Mouse (Mus musculus): Measurements from ENCODE around the gene Nid1. TPM values are rescaled to one million over a fixed set of nuclear protein-coding genes. Genes with fewer than 3 reads are reported as not detected.
"Not testable (repeated sequence)": the region's sequence is repeated elsewhere in the genome, so short reads cannot be mapped to it uniquely, and the experiment has no call there.

The Nid1 gene
- total RNA-seq (2021), result 100 to 1,000 TPM in 1 of 2 experiments, 10 to 100 TPM in 1; 98.8 to 118 TPM

DNA sequence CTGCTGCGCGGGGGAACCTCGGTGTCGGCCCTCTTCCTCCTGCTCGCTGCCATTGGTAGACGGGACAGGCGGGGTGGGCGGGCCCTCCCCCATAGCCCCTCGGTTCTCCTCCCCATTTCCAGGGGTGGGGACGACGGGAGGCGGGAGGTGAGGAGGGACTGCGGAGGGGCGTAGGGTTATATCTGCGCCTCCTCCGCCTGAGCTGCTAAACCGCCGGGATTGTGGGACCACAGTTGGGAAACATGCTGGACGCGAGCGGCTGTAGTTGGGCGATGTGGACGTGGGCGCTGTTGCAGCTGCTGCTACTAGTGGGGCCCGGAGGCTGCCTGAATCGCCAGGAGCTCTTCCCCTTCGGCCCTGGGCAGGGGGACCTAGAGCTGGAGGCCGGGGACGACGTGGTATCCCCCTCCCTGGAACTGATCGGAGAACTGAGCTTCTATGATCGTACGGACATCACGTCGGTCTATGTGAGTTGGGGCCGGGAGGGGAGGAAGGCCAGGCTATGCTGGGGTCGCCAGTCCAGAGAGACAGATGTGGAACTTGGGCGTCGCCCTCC is at the start of gene Nid1:
Gene Nid1 (plus strand): TSS at position 92 of the 556 bp plus-strand sequence.
- intact Hi-C loops (cut with DNase I), result not testable (repeated sequence)
- peak; percentile 37 for DNase-seq (ENCODE audit: low spot score)

DNA sequence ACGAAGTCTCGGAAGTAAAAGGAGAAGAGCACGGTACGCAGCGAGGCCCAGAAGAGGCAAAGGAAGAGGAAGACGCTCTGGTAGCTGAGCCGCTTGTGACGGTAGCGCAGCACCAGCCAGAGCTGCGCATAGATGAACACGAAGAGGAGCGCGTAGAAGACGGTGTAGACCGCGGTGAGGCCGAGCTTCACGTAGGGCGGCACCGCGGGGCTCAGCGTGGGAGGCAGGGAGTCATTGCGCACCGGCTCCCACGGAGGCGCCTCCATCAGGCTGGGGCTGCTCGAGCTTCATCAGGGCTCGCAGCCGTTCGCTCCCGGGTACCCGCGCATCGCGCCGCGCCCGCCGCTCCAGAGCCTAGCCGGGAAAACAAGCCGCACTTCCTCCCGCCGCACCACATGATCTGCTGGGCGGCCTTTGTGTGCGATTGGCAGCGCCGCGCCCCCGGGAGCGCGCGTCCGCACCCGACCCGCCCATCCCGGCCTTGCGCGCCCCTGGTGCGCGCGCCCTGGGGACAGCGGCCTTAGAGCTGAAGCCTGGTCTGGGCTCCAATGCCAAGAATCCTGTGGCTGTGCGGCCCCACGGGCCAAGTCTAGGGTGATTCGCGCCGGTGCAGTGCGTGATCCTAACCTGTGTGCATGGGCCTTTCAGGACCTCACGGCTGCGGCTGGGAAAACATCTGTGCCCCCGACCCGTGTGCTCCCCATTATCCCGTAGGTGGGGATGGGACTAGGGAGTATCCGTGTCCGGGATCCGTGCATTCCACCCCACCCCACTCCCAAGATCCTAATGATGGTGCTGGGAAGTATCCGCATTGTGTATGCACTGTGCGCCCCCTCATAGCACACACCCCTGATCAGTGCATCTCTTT is 43.9 kb upstream of the Nid1 start, which contains the start of gene Gpr137b:
Gene Gpr137b (minus strand): TSS at position 787 of the 868 bp plus-strand sequence.
- intact Hi-C loops (cut with DNase I), result not testable (repeated sequence)
- peak; percentile 44 for DNase-seq (ENCODE audit: low spot score)

DNA sequence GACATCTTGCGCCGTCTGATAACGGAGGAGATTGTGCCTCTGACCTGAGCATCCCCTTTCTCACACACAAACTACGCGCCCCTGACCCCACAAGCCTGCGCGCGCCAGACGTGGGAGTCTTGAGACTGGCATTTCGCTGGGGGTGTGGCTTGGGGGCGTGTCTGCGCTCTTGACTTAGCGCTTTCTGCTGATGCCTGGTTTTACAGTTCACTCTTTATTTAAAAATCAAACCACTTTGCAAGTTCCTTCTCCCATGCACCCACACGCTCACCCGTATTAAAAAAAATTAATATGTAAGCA is 43.3 kb upstream of the Nid1 start:
- DNase-seq (ENCODE audit: low spot score); intact Hi-C loops (cut with DNase I): not testable (repeated sequence)

DNA sequence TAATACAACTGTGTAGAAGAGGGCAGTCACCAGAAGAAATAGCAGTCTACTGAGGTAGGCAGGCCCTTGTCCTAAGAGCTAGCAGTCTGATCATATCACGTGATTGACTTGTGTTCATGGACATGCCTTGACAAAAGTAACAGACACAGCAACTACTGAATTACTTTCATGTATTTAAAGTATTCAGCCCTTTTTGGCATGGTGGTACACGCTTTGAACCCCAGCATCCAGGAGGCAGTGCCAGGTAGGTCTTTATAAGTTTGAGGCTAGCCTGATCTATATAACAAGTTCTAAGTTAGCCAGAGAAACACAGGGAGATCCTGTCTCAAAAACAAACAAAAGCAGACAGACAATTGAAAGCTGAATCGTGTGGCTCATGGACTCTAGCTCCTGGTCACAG is 36.5 kb upstream of the Nid1 start:
- DNase-seq (ENCODE audit: low spot score); intact Hi-C loops (cut with DNase I): not testable (repeated sequence)

DNA sequence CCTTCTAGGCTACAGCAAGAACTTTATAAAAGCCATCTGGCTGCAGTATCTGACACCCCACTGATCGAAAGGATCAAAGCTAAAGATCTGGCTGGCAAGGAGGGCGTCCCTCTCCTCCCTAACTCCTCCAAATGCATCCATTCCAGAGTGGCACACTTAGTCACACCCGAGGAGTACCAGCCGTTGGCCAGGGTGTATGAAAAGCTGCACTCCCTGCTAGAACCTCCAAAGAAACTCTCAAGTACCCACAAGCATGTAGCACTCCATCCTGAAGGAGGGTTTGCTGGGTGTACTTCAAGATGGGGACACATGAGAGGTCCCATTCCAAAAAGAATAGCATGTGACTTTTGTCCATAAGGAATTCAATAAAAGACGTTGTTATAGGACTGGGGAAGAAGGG is 34.5 kb upstream of the Nid1 start:
- DNase-seq (ENCODE audit: low spot score); intact Hi-C loops (cut with DNase I): not testable (repeated sequence)

DNA sequence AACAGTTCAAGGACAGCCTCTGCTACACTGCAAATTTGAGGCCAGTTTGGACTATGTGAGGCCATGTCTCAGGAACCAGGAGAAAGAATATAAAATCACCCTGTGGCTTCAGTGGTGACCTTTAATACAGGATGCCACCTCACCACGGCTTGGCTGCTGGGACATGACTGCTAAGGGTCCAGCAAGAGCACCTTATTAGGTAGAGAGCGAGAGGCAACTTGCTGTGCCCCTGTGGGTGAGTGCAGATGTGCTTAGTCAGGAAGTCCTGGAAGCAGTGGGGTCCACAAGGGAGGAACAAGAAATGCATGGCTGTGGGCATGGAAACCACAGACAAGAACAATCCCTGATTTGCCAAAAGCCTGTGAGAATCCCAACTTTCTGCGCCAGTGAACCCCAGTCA is 34.0 kb upstream of the Nid1 start:
- intact Hi-C loops (cut with DNase I); DNase-seq (ENCODE audit: low spot score): not testable (repeated sequence)

DNA sequence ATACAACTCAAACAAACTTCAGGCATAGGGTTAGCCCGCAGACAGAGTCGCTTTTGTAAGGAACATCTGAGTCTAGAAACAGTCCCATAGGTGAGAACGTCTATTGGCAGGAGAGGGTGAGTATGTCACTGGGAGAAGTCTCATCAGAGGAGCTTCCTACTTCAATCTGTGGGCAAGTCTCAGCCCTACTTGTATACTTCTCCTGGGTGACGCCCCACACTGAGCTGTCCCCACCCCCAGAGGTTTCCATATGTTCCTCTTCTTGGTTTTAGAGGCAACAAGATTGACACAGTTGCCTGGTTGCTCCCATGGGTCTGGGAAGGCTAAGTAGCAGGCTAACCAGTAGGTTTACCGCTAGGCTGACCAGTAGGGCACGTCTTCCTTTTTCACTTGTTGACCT is 33.5 kb upstream of the Nid1 start:
- DNase-seq (ENCODE audit: low spot score); intact Hi-C loops (cut with DNase I): not testable (repeated sequence)

DNA sequence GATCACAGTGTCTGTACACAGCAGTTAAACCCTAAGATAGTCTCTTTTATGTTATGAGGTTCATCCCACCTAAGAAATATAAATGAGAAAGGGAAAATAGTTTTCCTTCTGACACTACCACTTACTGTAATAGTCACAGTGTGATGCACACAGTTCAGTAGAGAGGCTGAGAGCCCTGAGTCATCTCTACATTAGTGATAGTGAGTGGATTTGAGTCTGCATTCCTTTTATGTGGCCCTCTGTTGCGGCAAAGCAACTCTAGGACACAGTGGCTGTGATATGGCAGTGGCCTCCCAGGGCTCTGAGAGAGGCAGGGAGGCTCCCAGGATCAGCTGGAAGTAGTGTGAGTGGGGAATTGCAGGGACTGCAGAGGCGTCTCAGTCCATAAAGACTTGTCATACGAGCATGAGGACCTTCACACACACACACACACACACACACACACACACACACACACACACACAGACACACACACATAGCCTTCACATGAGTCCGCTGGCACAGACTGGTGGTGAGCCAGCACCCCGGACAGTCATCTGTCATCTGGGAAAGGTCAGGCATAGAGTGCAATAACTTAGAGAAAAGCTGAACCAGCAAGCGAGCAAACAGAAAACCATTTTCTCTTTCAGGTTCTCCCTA is 32.7 kb upstream of the Nid1 start:
- intact Hi-C loops (cut with DNase I); DNase-seq (ENCODE audit: low spot score): not testable (repeated sequence)

DNA sequence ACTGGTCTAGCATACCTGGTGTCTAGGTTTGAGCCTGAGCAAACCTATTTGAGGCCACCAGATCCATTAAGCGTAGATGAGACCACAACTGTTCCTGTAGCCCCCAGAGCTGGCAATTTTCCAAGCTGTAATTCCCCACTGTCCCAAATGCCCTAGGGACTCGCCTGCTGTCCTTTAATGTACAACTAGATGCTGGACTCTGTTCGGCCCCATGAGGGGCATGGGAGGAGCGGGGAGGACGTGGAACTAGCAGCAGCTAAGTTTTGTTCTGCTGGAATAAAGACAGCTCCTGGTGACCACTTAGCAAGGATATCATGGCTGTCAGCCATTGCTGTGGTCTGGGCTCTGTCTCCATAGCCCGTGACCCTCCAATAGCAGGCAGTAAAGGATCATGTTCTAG is 31.8 kb upstream of the Nid1 start:
- intact Hi-C loops (cut with DNase I); DNase-seq (ENCODE audit: low spot score): not testable (repeated sequence)

DNA sequence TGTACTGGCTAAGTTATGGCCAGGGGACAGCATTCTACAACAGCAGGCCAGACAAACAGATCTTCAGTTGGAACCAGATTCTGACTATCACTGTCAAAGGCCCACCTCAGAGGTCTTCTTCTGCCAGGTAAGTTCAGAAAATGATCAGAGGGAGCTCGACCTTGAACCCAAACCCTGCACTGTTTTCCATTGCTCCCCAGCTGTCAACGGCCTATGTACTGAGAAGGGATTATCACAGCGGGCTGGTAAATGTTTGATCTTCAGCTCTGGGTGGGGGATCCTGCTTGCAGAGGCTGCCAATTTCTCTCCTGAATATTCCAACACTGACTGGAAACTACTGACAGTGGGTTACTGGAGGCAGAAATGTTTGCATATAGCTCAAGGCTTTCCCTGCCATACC is 23.1 kb upstream of the Nid1 start:
- DNase-seq (ENCODE audit: low spot score), result no peak
- intact Hi-C loops (cut with DNase I), result loop anchor here (2.0 to 10.0 kb wide), 2 partner anchors 59 to 941 kb away; no protein-coding TSS in a partner anchor

DNA sequence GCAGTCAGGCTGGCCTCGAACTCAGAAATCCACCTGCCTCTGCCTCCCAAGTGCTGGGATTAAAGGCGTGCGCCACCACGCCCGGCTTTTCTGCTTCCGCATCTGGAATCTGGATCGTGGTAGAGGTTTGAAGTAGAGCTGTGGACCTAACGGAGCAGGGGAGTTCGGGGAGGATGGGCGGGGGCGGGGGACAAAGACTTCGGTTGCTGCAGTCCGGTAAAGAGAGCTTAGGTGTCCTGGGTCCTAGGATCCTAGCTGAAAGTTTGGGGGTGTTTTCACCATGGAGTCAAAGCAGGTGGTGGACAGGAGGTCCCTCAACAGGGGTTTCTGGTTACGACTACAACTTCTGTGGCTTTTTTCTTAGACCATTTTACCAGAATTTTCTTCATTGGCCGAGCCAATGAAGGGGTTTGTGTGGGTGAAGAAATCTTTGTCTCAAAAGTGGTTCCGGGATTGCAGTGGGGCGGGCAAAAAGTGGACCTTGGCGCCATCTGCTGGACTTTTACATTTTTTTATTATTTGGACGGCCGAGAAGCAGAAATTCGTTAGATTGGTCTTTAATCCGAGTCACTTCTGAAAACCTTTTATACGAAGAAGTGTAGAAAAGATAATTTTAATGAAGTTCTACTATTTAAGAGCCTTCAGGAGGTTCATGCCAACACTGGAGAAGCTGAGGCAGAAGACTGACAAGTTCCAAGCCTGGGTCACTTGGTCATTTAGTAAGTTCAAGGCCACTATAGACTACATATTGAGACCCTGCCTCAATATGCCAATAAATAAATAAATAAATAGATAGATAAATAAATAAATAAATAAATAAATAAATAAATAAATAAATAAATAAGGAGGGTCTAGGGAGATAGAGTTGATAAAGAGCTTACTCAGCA is 22.0 kb upstream of the Nid1 start:
- intact Hi-C loops (cut with DNase I), result loop anchor here (2.0 to 10.0 kb wide), 2 partner anchors 61 to 943 kb away; no protein-coding TSS in a partner anchor
- not testable (repeated sequence) for DNase-seq (ENCODE audit: low spot score)

DNA sequence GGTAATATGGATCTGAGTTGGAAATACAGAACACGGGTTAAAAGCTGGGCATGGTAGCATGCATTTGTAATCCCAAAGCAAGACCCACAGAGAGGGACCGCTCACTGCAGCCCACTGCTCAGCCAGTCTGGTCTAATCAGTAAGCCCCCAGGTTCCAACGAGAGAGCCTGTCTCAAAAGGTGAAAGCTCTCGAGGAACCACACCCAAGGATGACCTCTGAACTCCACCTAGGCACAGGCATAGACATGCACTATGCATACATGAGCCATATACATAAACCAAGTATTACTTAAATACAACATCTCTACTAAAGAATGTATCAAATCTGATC is 21.4 kb upstream of the Nid1 start:
- DNase-seq (ENCODE audit: low spot score), result not testable (repeated sequence)
- intact Hi-C loops (cut with DNase I), result loop anchor here (10.0 kb wide), 1 partner anchor 61 kb away; no protein-coding TSS in a partner anchor

DNA sequence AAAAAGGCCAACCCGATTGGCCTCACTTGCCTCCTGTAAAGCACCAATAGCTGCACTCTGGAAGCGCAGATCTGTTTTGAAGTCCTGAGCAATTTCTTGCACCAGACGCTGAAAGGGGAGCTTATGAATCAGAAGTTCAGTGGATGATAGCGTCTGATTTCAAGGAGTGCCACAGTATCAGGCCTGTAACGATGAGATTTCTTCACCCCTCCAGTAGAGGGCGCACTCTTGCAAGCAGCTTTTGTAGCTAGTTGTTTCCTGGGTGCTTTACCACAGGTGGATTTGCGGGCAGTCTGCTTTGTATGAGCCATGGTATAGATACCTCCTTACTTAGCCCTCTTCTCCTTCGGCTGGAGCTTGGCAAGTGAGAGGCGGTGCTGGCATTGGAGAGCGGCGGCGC is 18.5 kb upstream of the Nid1 start:
- intact Hi-C loops (cut with DNase I), result loop anchor here (10.0 kb wide), 1 partner anchor 64 kb away; no protein-coding TSS in a partner anchor
- not testable (repeated sequence) for DNase-seq (ENCODE audit: low spot score)

DNA sequence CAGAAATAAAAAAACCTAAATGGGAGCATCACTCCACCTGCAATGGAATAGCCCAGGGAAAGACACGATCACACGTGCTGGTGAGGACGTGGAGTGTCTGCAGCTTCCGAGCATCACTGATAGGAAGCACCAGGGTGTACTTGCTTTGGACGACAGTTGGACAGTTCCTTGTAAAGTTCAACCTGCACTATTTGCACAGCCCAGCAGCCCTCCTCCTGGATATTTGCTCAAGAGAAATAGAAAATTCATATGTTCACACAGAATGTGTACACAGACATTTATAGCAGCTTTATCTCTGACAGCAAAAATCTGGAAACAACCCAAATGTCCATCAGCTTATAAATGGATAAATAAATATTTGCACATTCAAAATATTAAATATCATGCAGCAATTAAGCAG is 14.1 kb upstream of the Nid1 start:
- intact Hi-C loops (cut with DNase I); DNase-seq (ENCODE audit: low spot score): not testable (repeated sequence)

DNA sequence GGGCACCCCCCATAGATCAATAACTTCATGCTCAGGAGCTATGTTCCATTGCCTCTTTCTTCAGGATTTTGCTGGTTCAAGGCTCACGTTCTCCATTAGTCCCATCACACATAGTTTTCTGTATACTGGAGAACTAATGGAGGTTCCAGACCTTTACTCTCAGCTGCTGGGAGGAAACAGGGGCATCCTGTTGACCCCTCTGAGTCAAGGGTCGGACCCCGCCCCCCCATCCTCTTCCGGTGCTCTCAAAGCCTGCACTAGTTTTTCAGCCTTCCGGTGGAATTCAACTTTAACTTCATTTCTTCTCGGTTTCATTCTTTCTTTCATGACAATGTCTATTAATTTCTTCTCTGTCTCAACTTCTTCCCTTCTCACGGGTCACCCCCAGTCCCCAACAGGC is 1.2 kb upstream of the Nid1 start:
- intact Hi-C loops (cut with DNase I); DNase-seq (ENCODE audit: low spot score): not testable (repeated sequence)

DNA sequence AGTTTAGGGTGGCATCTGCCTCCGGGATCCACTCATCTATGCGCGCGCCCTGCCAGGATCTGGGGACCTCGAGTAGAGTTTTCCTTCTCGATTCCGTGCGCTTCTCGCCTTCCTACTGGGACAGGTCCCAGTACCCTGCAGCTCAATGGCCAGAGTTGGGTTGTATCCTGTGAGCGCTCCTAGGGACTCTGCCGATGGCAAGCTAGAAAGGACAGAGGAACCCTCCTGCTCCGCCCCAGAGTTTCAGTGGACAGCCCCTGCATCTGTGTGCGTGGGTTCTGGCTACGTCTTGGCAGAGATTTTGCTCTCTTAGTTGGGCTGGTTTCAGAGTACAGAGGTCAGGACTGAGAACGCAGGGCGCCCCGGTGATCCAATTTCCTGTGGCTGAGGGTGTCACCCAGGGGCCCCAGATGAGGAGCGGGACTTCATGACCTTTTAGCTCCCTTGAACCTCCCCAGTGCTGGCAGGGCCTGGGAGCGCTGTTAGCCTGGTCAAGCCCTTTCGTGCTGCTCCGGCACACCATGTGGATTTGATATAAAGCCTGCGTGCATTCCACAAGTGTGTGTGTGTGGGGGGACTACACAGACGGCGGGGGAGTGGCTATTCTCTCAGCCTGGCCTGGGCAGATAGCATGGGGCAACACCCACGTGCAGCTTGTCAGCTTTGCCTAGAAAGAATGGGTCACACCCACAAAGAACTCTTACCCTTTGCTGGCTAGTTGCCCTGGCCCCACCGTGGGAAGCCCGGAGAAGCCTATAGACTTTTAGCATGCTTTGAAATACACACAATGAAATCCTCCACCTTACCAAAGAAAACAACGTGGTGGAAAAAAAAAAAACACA is 982 bp downstream of the Nid1 start:
- intact Hi-C loops (cut with DNase I), result not testable (repeated sequence)
- peak; percentile 16 for DNase-seq (ENCODE audit: low spot score)

DNA sequence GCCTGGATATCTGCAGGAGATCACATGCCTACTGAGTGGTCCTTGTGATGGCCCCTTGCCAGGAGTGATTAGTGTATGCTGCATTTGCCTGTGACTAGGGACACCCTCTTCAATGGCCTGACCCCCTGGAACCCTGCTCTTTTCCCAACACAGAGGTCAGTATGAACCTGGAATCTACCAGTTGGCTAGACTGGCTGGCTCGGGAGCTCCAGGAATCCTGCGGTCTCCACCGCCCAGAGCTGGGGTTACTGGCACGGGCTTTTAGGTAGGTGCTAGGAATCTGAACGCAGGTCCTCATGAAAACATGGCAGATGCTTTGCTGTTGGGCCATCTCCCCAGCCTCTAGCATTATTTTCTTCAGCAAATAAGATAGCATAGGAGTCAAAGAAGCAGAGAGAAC is 8.2 kb downstream of the Nid1 start:
- intact Hi-C loops (cut with DNase I); DNase-seq (ENCODE audit: low spot score): not testable (repeated sequence)

DNA sequence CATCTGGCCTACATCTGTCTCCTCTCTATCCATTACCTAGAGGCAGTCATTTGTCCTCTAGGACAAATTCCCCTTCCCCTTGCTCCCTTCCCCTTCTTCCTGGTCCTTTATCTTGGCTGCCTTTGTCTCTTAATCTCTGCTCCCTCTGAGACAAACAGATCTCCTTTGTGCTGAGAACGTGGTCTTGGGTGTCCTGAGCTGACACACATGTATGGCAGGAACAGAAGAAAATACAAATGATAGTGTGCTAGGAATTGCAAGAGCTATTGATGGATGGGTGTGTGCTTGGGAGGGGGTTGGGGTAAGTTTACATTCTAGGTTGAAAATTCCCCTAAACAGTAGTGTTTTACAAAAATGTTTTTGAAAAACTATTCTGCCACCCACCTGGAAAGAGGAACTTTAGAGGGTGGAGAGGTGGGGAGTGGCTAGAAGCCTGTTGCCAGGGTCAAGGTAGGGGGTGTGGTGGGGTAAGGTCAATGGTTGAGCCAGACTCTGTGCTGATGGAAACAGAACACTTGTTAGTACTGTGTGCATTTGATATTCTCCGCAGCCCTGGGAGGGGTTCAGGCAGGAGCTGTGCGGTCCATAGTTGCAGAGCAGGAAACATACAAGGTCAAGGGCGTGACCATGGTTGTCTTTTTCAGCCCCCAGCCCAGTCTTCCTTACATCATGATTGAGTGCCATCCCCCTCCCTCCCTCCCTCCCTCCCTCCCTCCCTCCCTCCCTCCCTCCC is 9.5 kb downstream of the Nid1 start:
- intact Hi-C loops (cut with DNase I); DNase-seq (ENCODE audit: low spot score): not testable (repeated sequence)

Data from heart, postnatal 25 days (tissue).